Mouse (Mus musculus) cerebellum, adult 11-12 months (tissue): ENCODE data around the gene Ccl24.

Experiments used
- DNase-seq: peaks from one replicate; pipeline ENCODE4 v3.0.0; 2022

Gene Ccl24

GRCm38 (mm10) chr5:135544865-135545797 lies 27.7 kb downstream of the Ccl24 start, which contains the start of gene Hip1:
Gene Hip1, minus strand, starts transcription at chr5:135545120.
- peak; percentile 100 for DNase-seq

DNA sequence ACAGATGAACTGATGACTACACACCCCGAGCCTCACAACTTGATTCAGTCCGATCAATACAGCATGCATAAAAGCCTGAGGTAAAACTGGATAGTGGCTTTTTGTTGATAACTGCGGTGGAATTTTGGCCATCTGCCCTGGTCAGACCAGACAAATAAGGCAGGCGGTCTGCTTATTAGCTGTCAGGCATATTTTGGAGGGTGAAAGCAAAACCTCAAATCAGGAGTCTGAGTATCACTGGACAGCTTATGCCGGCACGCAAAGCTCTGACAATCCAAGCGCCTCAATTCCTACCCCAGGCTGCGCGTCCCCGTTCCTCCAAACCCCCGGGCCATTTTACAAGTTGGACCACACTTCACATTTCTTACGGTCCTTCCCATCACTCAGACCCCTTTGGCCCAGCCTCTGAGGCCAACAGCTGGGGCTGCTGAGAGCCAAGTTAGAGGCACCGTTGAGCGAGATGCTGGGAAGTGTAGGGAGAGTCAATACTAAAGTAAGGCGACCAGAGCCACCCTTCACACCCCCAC lies 28.8 kb downstream of the Ccl24 start:
- peak; percentile 53 for DNase-seq

- DNase-seq: no peak
These were observed 35.0 kb downstream of the Ccl24 start for GRCm38 (mm10) chr5:135537794-135538214.

- no peak for DNase-seq
These were observed 35.5 kb downstream of the Ccl24 start for GRCm38 (mm10) chr5:135537326-135537725.

GRCm38 (mm10) chr5:135535867-135536266 lies 37.0 kb downstream of the Ccl24 start:
- no peak for DNase-seq

- no peak for DNase-seq
These were observed 39.4 kb downstream of the Ccl24 start for GRCm38 (mm10) chr5:135533431-135533830.

DNA sequence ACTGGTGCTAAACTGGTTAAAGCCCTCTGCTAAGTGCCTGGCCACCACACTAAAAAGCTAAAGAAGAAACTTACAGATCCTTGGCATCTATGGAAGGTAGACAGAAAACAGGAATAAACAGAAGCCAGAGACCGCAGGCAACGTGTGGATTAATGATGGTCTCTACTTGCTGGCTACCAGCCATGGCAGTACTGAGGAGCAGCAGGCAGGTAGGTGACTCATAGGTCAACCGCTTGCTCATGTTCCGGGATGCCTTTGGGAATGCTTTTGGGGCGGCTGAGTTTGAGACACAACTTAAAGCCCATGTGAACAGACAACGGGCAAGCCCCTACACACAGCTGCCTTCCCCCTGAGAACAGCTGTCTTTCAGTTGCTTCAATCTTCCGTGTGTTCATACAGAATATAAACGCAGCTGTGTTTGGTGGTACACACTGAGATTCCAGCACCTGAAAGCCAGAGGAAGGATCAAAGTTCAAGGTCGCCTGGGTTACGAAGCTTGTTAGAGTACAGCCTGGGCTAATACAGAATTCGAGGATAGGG lies 41.5 kb downstream of the Ccl24 start:
- DNase-seq: peak; percentile 38

GRCm38 (mm10) chr5:135529964-135530363 lies 42.9 kb downstream of the Ccl24 start:
- no peak for DNase-seq

GRCm38 (mm10) chr5:135529310-135529709 lies 43.5 kb downstream of the Ccl24 start:
- no peak for DNase-seq

GRCm38 (mm10) chr5:135527986-135528385 lies 44.9 kb downstream of the Ccl24 start:
- DNase-seq: no peak

GRCm38 (mm10) chr5:135524660-135525560 lies 47.9 kb downstream of the Ccl24 start:
- no peak for DNase-seq

- DNase-seq: no peak
These were observed 48.8 kb downstream of the Ccl24 start for GRCm38 (mm10) chr5:135524087-135524486.

DNA sequence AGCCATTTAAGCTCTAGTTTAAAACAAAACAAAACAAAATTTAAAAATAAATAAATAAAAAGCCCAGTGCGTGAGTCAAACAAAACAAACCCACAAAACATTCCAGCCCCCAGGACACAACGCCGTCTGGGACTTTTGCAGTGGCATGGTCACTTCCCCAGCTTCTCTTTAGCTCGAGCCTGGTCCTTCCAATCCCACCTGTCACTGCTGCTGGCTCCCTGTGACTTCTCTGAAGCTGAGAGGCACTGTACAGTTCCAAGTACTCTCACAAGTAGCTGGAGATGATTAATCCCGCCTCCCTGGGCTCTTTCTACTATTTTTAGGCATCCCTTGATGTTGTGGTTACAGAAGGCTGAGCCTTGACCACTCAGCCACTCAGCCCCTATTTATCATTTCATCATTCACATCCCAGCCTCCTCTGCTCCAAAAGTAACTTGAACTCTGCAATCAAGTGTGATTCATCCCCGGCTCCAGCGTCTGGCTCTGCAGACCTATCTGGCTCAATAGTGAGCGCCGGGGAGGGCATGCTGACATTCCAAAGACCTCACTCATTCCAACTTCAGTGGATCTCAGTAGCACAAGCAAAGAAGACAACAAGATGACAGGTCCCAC lies 50.6 kb downstream of the Ccl24 start:
- DNase-seq: no peak
